Mouse (Mus musculus): ENCODE results near the gene Sgip1. TPM values are rescaled to one million over a fixed set of nuclear protein-coding genes. Genes with fewer than 3 reads are reported as not detected.

Sgip1 gene
- polyA plus RNA-seq, 1 experiment from 2014 or later, result 21.6 TPM

- 0 out of 2 replicates have a peak, but pooled peaks cover 6% of the 10 kb centered on the region for H3K36me3 ChIP-seq (ENCODE audit: control insufficient read depth, insufficient read depth, low read length)
- H3K4me3 ChIP-seq (ENCODE audit: low read depth, low read length), result no peak overlapping the region
- DNase-seq (ENCODE audit: low spot score) (no peak), ATAC-seq (no peak)
- 68% methylated on average over 5 of the region's 5 CpGs for WGBS
- no peaks in the 10 kb centered on the region for H3K27me3 ChIP-seq (replicated peaks; ENCODE audit: control insufficient read depth, insufficient read depth, low read length)
- no peaks in the 10 kb centered on the region for H3K9me3 ChIP-seq (replicated peaks; ENCODE audit: control insufficient read depth, low read length)
- no peak overlapping the region for H3K4me2 ChIP-seq (ENCODE audit: low read length)
- no peak overlapping the region for H3K27ac ChIP-seq (ENCODE audit: low read depth, low read length)
- no peaks in the 10 kb centered on the region for H3K4me1 ChIP-seq (ENCODE audit: control insufficient read depth, insufficient read depth, low read length)
- H3K9ac ChIP-seq (ENCODE audit: low read length), result no peak overlapping the region
Observed at GRCm38 (mm10) chr4:102913700-102914327, 172.7 kb downstream of the Sgip1 start.

GRCm38 (mm10) chr4:102918191-102918590 lies 177.1 kb downstream of the Sgip1 start:
- DNase-seq (ENCODE audit: low spot score), result no peak
- H3K27me3 ChIP-seq (replicated peaks; ENCODE audit: control insufficient read depth, insufficient read depth, low read length), result no peaks in the 10 kb centered on the region
- no peak overlapping the region for H3K4me2 ChIP-seq (ENCODE audit: low read length)
- 0 out of 2 replicates have a peak, but pooled peaks cover 6% of the 10 kb centered on the region for H3K36me3 ChIP-seq (ENCODE audit: control insufficient read depth, insufficient read depth, low read length)
- no peak overlapping the region for H3K27ac ChIP-seq (ENCODE audit: low read depth, low read length)
- no peak for ATAC-seq
- H3K4me3 ChIP-seq (ENCODE audit: low read depth, low read length), result no peak overlapping the region
- WGBS, result 100% methylated on average over 1 of the region's 1 CpGs
- no peaks in the 10 kb centered on the region for H3K9me3 ChIP-seq (replicated peaks; ENCODE audit: control insufficient read depth, low read length)
- no peaks in the 10 kb centered on the region for H3K4me1 ChIP-seq (ENCODE audit: control insufficient read depth, insufficient read depth, low read length)
- H3K9ac ChIP-seq (ENCODE audit: low read length), result no peak overlapping the region

- no peak for ATAC-seq
- Histone ChIP-seq H3K36me3 (ENCODE audit: control insufficient read depth, insufficient read depth, low read length) (peaks cover 16% of the 10 kb centered on the region; the same call in 1 of the 2 replicates), H3K4me2 (ENCODE audit: low read length) (no peak overlapping the region), H3K27ac (ENCODE audit: low read depth, low read length) (no peak overlapping the region), H3K27me3 (replicated peaks; ENCODE audit: control insufficient read depth, insufficient read depth, low read length) (no peaks in the 10 kb centered on the region), H3K4me3 (ENCODE audit: low read depth, low read length) (no peak overlapping the region), H3K9me3 (replicated peaks; ENCODE audit: control insufficient read depth, low read length) (no peaks in the 10 kb centered on the region), H3K4me1 (ENCODE audit: control insufficient read depth, insufficient read depth, low read length) (no peaks in the 10 kb centered on the region), H3K9ac (ENCODE audit: low read length) (no peak overlapping the region)
- 46% methylated on average over 3 of the region's 4 CpGs for WGBS
- no peak for DNase-seq (ENCODE audit: low spot score)
Observed at GRCm38 (mm10) chr4:102929491-102929890, 188.4 kb downstream of the Sgip1 start.

- Histone ChIP-seq H3K27me3 (replicated peaks; ENCODE audit: control insufficient read depth, insufficient read depth, low read length) (no peaks in the 10 kb centered on the region), H3K4me3 (ENCODE audit: low read depth, low read length) (no peak overlapping the region), H3K27ac (ENCODE audit: low read depth, low read length) (no peak overlapping the region), H3K4me1 (ENCODE audit: control insufficient read depth, insufficient read depth, low read length) (no peaks in the 10 kb centered on the region), H3K9ac (ENCODE audit: low read length) (no peak overlapping the region), H3K4me2 (ENCODE audit: low read length) (no peak overlapping the region), H3K36me3 (ENCODE audit: control insufficient read depth, insufficient read depth, low read length) (peaks cover 16% of the 10 kb centered on the region; the same call in 1 of the 2 replicates), H3K9me3 (replicated peaks; ENCODE audit: control insufficient read depth, low read length) (no peaks in the 10 kb centered on the region)
- DNase-seq (ENCODE audit: low spot score) (no peak), ATAC-seq (no peak)
- 88% methylated on average over 7 of the region's 7 CpGs for WGBS
Observed at GRCm38 (mm10) chr4:102930679-102931078, 189.6 kb downstream of the Sgip1 start.

GRCm38 (mm10) chr4:102940266-102940665 lies 199.2 kb downstream of the Sgip1 start:
- Histone ChIP-seq H3K4me3 (ENCODE audit: low read depth, low read length) (no peak overlapping the region), H3K27me3 (replicated peaks; ENCODE audit: control insufficient read depth, insufficient read depth, low read length) (no peaks in the 10 kb centered on the region), H3K27ac (ENCODE audit: low read depth, low read length) (no peak overlapping the region), H3K36me3 (ENCODE audit: control insufficient read depth, insufficient read depth, low read length) (no peaks in the 10 kb centered on the region), H3K9ac (ENCODE audit: low read length) (no peak overlapping the region), H3K9me3 (replicated peaks; ENCODE audit: control insufficient read depth, low read length) (no peaks in the 10 kb centered on the region), H3K4me2 (ENCODE audit: low read length) (no peak overlapping the region), H3K4me1 (ENCODE audit: control insufficient read depth, insufficient read depth, low read length) (no peaks in the 10 kb centered on the region)
- 75% methylated on average over 3 of the region's 3 CpGs for WGBS
- ATAC-seq, result no peak
- no peak for DNase-seq (ENCODE audit: low spot score)

- ATAC-seq, result no peak
Observed at GRCm38 (mm10) chr4:102940738-102941137, 199.6 kb downstream of the Sgip1 start.

GRCm38 (mm10) chr4:102944325-102944724 lies 203.2 kb downstream of the Sgip1 start:
- 85% methylated on average over 6 of the region's 6 CpGs for WGBS
- no peak overlapping the region for H3K27ac ChIP-seq (ENCODE audit: low read depth, low read length)
- H3K27me3 ChIP-seq (replicated peaks; ENCODE audit: control insufficient read depth, insufficient read depth, low read length), result no peaks in the 10 kb centered on the region
- H3K4me3 ChIP-seq (ENCODE audit: low read depth, low read length), result no peak overlapping the region
- no peak overlapping the region for H3K4me2 ChIP-seq (ENCODE audit: low read length)
- no peak overlapping the region for H3K9ac ChIP-seq (ENCODE audit: low read length)
- no peaks in the 10 kb centered on the region for H3K36me3 ChIP-seq (ENCODE audit: control insufficient read depth, insufficient read depth, low read length)
- no peaks in the 10 kb centered on the region for H3K9me3 ChIP-seq (replicated peaks; ENCODE audit: control insufficient read depth, low read length)
- DNase-seq (ENCODE audit: low spot score) (no peak), ATAC-seq (no peak)
- no peaks in the 10 kb centered on the region for H3K4me1 ChIP-seq (ENCODE audit: control insufficient read depth, insufficient read depth, low read length)

More at GRCm38 (mm10) chr4:102940738-102941137, 199.6 kb downstream of the Sgip1 start:
- Histone ChIP-seq H3K9ac (ENCODE audit: low read length) (no peak overlapping the region), H3K4me1 (ENCODE audit: control insufficient read depth, insufficient read depth, low read length) (no peaks in the 10 kb centered on the region), H3K27me3 (replicated peaks; ENCODE audit: control insufficient read depth, insufficient read depth, low read length) (no peaks in the 10 kb centered on the region), H3K9me3 (replicated peaks; ENCODE audit: control insufficient read depth, low read length) (no peaks in the 10 kb centered on the region), H3K4me3 (ENCODE audit: low read depth, low read length) (no peak overlapping the region), H3K36me3 (ENCODE audit: control insufficient read depth, insufficient read depth, low read length) (no peaks in the 10 kb centered on the region), H3K4me2 (ENCODE audit: low read length) (no peak overlapping the region), H3K27ac (ENCODE audit: low read depth, low read length) (no peak overlapping the region)
- DNase-seq (ENCODE audit: low spot score), result no peak
- WGBS, result 91% methylated on average over 4 of the region's 4 CpGs

- H3K4me2 ChIP-seq (ENCODE audit: low read length), result no peak overlapping the region
- no peak overlapping the region for H3K27ac ChIP-seq (ENCODE audit: low read depth, low read length)
- H3K4me3 ChIP-seq (ENCODE audit: low read depth, low read length), result no peak overlapping the region
- WGBS, result 78% methylated on average over 2 of the region's 2 CpGs
- DNase-seq (ENCODE audit: low spot score), result no peak
- H3K9me3 ChIP-seq (replicated peaks; ENCODE audit: control insufficient read depth, low read length), result no peaks in the 10 kb centered on the region
- no peaks in the 10 kb centered on the region for H3K4me1 ChIP-seq (ENCODE audit: control insufficient read depth, insufficient read depth, low read length)
- ATAC-seq, result no peak
- no peak overlapping the region for H3K9ac ChIP-seq (ENCODE audit: low read length)
- no peaks in the 10 kb centered on the region for H3K36me3 ChIP-seq (ENCODE audit: control insufficient read depth, insufficient read depth, low read length)
- H3K27me3 ChIP-seq (replicated peaks; ENCODE audit: control insufficient read depth, insufficient read depth, low read length), result no peaks in the 10 kb centered on the region
Observed at GRCm38 (mm10) chr4:102952476-102952875, 211.4 kb downstream of the Sgip1 start.

- Histone ChIP-seq H3K9me3 (replicated peaks; ENCODE audit: control insufficient read depth, low read length) (no peaks in the 10 kb centered on the region), H3K27me3 (replicated peaks; ENCODE audit: control insufficient read depth, insufficient read depth, low read length) (no peaks in the 10 kb centered on the region), H3K27ac (ENCODE audit: low read depth, low read length) (no peak overlapping the region), H3K4me3 (ENCODE audit: low read depth, low read length) (no peak overlapping the region), H3K9ac (ENCODE audit: low read length) (no peak overlapping the region), H3K4me1 (ENCODE audit: control insufficient read depth, insufficient read depth, low read length) (no peaks in the 10 kb centered on the region), H3K4me2 (ENCODE audit: low read length) (no peak overlapping the region), H3K36me3 (ENCODE audit: control insufficient read depth, insufficient read depth, low read length) (no peaks in the 10 kb centered on the region)
- DNase-seq (ENCODE audit: low spot score) (no peak), ATAC-seq (no peak)
- WGBS, result 75% methylated on average over 17 of the region's 17 CpGs
Observed at GRCm38 (mm10) chr4:102955294-102955956, 214.3 kb downstream of the Sgip1 start.
